Mouse (Mus musculus) testis, postnatal 10 days (tissue): ENCODE data around the gene Tnni3.
A peak's percentile ranks its signal among the peaks of the same experiment; 100 is the strongest.

Source experiments
- DNase-seq: peaks from one replicate; pipeline ENCODE4 v3.0.0; 2021; ENCODE audit warnings: low spot score

The Tnni3 gene

DNA sequence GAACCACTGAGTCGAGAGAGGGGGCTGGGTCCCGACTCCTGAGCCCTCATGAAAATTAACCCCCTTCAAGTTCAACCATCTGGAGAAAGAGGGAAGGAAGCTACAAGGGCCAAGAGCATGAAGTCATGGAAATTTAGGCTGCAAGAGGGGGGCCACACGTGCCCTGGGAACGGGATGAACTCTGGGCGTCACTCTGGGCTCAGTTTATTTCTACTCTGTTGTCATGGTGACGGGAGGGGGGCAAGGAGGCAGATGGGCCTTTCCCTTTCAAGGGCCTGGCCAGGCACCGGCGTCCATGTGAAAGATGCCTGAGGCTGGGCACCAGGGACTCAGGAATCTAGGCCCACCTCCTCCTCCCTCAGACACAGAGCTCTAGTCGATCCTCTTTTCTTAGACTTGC lies 25.8 kb downstream of the Tnni3 start:
- DNase-seq: no peak

DNA sequence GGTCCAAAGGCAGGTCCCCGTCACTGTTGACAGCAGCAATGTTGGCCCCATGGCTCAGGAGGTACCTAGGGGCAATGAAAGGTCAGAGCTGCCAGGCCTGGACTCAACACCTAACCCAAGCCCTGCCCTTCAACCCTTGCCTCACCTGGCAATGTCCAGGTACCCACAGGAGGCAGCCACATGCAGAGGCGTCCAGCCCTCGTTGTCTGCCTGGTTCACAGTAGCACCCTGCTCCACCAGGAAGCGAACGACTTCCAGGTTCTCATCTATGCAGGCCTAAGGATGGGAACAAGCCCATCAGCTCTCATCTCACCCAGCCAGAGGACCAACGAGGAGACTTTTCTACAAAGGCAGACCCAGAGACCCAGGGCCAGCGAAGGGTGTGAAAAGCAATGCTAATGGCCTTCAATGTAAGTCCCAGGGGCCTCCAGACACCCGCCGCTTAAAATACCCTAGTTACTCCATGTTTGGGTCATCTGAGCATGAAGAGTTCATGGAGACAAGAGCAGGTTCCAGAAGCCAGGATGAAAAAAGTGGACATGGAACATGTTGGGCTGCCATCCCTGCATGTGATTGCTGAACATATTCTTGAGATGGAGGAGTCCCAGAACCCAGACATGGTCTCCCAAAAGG lies 26.6 kb downstream of the Tnni3 start:
- DNase-seq: no peak

DNA sequence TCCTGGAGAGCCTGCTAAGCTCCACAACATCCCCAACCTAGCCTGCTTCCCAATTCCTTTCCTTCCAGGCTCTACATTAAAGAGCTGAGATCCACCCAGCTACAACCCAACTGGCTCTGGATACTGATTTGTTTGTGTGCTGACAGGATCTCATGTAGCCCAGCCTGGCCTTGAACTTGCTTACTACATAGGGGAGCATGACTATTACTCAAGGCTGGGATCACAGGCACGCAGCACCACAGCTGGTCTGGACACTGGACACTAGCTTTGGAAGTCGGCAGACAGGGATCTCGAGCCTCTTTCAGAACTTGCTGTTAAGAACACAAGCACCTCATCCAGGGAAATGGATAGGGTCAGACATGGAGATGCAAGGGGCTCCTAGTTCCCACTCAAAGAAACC lies 27.6 kb downstream of the Tnni3 start:
- no peak for DNase-seq

DNA sequence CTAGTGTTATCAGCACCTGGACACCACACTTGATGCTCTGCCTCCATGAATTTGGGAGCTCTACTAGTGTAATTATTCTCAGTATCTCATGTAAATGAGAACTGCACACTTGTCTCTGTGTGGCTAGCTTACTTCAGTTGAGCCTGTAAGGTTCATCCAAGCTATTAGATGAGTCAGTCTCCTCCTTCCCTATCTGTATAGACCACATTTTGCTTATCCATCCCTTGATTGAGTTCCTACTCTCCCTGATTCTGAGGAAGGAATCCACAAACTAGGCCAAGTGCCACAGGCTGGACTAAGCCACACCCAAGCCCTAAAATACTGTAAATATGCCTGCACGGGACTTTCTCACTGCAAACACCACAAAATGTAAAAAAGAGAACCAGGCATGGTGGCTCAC lies 30.0 kb downstream of the Tnni3 start:
- DNase-seq: no peak

DNA sequence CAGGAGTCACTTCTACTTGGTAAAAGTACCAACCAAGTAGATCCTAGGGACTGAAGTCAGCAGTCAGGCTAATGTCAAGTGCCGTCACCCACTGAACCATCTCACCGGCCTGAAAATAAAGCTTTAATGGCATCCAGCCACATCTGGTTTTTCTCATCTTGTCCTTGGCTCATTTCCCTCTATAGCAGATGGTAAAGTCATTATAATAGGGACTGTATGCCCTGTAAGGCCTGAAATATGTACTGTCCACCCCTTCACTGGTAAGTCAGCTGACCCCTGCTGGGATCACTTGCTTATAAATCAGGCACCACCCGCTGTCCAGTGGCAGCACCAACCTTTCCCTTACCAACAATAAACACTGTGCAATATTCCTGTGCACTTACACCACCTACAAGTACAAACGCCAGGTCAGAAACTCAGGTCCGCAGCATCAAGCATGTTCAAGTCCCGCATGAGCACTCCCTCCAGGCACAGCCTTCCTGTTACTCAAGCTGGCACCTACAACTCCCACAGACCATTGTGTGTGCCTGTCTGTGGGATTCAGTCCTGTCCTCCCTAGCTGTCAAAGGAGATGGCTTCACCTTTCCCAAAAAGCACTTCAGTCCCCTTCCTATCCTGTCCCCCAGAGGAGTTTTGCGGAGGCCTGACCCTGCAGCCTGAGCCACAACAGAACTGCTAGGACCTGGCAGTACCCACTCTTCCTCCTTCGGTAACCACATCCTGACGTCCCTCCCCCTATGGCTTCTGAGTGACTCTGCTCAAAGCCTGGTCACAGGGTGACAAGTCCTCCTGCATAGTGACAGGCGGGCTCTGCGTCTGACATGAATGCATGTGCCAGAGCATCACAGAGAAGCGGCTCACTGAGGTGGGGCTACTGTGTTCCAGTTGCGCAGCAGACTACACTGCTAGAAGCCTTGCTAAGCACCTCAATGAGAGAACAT lies 31.5 kb downstream of the Tnni3 start:
- no peak for DNase-seq

DNA sequence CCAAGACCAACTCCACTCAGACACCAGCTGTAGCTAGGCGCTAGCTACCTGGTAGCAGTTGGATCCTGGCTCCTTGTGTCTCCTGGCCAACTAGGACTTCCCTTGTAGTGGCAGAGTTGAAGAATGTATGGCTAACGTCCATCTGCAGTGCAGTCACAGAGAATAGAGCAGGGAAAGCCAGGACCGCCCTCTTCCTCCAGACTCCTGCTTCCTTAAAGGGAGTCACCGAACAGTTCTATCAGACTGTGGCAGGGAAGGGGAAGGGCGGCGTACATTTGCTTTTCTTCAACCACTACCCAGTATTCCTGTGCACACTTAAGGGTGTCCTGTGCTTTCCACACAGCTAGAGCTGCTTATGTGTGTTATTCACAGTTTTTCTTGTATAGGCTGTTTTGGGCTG lies 32.7 kb downstream of the Tnni3 start:
- no peak for DNase-seq

DNA sequence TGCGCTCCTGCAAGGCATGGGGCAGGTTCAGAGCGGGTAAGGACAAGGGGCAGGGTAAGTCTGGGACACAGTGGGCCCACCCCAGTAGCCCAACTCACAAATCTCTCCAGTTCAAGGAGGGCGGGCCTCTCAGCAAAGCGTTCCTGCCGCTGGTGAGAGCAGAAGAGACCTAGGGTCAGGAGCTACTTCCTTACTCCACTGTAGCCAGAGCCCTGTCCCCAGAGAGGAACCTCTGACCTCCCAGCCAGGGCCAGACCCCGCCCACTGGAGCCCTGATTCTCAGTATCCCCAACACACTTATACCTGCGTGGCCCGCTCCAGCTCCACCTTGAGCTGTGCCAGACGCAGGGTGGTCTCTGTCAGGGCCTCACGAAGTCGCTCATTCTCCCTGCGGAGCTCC lies 41.7 kb downstream of the Tnni3 start:
- no peak for DNase-seq

DNA sequence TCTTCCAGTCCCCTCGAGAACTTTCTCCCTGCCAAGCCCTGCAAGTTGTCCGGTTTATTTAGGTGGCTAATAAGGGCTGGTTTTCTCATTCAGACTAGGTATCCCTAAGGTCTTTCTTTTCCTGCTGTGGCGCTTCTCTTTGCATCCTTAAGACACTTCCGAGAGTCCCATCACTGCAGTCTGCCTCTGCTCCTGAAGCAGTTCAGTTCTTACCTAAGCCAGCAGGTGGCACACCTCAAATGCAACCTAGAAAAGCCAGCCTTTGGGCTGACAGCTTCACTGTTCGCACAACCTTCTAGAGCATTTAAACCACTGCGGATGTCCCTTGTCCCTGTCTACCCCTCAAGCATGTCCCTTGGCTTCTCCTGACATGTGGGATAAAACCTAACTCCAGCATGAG lies 44.4 kb downstream of the Tnni3 start:
- peak; percentile 75 for DNase-seq

DNA sequence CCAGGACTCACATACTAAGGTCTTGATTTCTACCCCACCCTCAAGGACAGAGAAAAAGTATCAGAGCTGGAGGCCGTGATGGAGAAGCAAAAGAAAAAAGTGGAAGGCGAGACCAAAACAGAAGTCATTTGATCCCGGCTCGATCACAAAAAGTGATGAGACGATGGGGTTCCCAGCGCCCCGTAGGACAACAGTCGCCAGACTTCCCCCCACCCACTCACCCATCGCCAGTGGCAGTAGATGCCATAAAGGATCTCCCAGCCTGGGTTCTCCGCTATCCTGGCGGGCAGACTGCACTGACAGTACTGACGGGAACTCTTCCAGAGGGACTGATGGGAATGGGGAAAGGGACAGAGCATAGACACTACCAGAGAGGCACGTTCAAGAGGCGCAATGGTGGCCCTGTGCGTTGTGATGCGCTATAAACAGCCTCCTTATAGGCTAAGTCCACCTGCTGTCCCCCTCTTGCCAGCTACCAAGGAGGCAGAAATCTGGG lies 45.2 kb downstream of the Tnni3 start:
- no peak for DNase-seq

DNA sequence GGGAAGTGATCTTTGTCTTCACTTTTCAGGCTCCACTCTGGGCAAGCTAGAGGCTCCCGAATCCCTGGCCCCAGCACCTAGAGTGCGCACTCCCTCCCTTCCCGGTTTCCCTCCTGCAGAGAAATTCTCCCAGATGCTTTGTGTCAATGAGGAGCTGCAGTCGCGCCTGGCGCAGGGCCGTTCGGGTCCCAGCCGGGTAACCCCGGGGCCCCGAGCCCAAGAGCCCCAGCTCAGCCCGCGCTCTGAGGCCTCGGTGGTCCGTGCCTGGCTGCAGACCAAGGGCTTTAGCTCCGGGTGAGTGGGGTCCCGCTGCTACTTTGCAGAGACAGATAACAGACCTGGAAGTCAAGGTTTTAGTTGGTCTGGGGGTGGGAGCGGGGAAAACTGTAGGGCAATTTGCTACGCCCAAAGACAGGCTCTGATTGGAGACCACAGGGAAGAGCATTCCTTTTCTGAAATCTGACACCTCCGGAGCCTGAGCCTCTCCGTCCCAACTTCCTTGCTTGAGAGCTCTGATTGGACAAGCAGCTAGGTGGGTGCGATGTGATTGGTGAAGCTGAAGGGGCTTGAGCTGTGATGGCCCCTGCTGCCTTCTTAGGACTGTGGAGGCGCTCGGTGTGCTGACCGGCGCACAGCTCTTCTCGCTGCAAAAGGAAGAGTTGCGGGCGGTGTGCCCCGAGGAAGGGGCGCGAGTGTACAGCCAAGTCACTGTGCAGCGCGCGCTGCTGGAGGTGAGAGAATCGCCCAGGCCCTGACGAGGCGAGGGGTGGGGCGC lies 45.8 kb downstream of the Tnni3 start:
- peak; percentile 76 for DNase-seq

DNA sequence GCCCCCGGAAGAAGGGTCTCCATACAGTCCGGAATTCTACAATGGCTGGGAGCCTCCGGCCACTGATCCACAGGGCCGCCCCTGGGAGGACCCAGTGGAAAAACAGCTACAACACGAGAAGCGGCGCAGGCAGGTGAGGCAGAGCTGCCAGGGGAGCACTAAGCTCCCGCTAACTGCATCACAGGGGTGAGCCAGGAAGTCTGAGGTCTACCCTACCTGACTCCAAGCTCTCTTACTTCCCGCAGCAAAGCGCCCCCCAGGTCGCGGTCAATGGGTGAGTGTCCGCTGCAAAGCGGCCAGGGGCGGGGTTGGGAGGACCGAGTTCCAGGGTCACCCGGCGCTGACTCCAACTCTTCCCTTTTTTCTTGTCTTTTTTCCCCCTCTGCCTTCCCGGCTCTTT lies 50.1 kb downstream of the Tnni3 start:
- DNase-seq: no peak

DNA sequence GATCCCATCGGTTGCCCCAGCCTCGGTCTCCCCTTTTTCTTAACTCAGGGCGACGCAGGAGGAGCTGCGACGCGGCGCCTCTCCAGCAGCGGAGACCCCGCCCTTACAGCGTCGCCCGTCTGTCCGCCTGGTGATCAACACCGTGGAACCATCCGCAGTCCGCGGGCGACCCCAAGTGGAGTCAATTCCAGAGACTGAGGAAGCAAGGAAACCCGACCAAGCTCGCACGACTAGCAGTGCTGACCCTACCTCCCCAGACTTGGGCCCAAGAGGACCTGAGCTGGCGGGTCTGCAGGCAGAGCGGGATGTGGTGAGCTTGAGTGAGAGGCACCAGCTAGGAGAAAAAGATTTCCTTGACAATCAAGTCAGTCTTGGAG lies 52.9 kb downstream of the Tnni3 start:
- peak; percentile 91 for DNase-seq

DNA sequence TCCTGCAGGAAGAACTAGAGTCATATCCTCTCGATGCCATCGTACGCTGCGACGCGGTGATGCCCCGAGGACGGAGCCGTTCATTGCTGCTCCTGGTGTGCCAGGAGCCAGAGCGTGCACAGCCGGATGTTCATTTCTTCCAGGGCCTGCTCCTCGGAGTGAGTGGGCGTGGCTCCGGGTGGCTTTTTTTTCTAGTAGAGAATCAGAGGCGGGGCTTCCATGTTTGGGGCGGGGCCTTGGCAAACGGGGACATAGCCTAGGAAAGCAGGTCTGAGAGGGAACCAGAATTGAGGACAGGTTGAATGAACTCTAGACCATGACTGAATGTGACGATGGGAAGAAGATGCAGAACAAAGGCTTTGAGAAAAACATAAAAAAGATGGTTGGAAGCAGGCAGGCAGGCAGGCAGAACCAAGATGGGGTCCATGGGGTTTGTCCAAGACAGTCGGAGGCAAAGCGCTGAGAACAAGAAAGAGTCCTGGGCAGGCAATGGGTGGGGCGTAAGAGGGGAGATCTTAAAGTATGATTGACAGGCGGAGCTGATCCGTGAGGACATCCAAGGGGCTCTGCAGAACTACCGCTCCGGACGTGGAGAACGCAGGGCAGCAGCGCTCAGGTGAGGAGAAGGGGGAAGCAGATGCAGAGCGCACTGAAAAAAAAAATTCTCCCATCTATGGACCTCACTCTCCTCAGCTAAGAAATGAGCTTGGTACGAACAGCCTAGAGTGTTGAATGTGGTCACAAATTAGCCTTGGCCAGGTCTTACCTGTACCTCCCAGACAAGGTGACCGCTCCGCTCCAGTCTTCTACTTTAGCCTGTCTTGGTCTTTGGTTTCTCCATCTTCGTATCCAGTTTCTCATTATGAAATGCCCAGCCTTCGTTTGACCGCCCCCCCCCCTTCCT lies 53.5 kb downstream of the Tnni3 start:
- DNase-seq: peak; percentile 85
